Mouse (Mus musculus) CD4-positive, CD25-positive, alpha-beta regulatory T cell (primary cell): ENCODE data around the gene Naif1. TPM values are rescaled to one million over a fixed set of nuclear protein-coding genes. Genes with fewer than 3 reads are reported as not detected.

Experiments
- polyA plus RNA-seq: library from polyadenylated mRNA; unstranded; fragments of 100-300 nt; shearing (Covaris generic); gene quantifications from one replicate; pipeline ENCODE4 v1.2.1, GENCODE M21; 2017

The Naif1 gene
- 8.7 TPM for polyA plus RNA-seq

DNA sequence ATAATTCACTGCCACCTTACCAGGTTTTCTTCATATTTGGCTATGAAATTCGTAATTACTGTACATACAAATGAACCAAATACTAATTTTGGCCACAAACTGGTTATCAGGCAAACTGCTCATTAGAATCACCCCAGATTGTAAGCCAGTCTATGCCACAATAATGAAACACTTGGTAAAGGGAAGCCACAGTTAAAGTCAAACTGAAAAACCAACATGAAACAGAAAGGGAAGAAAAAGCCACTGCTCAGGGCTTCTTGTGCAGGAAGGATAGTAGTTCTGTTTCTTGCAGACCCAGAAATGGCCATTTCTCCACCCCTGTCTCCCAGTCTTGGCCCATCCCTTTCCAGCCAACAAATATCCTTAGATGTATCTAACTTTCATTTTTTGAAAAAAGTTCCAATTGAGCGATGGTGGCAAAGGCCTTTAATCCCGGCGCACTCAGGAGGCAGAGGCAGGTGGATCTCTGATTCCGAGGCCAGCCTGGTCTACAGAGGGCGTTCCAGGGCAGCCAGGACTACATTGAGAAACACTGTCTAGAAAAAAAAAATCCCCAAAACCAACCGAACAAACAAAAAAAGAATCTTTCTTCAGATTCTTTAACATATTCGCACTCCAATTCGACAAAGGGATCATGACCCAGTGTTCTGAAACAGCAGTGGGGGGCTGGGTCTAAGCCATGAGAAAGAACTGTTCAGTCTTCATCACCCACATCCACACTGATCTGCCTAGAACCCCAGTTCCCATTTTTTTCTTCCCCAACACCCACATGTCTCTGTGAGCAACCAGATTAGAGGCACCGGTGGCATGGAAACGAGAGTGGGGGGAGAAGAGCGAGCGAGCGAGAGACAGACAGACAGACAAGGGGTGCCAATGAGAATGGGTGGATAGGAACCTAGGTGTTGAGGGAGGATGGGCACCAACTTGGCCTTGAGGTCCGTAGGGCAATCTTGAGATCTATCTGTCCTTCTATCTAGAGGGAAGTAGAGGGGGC is at the start of gene Naif1:
TSS of gene Naif1 (plus strand) at position 697 of the 994 bp plus-strand sequence.

DNA sequence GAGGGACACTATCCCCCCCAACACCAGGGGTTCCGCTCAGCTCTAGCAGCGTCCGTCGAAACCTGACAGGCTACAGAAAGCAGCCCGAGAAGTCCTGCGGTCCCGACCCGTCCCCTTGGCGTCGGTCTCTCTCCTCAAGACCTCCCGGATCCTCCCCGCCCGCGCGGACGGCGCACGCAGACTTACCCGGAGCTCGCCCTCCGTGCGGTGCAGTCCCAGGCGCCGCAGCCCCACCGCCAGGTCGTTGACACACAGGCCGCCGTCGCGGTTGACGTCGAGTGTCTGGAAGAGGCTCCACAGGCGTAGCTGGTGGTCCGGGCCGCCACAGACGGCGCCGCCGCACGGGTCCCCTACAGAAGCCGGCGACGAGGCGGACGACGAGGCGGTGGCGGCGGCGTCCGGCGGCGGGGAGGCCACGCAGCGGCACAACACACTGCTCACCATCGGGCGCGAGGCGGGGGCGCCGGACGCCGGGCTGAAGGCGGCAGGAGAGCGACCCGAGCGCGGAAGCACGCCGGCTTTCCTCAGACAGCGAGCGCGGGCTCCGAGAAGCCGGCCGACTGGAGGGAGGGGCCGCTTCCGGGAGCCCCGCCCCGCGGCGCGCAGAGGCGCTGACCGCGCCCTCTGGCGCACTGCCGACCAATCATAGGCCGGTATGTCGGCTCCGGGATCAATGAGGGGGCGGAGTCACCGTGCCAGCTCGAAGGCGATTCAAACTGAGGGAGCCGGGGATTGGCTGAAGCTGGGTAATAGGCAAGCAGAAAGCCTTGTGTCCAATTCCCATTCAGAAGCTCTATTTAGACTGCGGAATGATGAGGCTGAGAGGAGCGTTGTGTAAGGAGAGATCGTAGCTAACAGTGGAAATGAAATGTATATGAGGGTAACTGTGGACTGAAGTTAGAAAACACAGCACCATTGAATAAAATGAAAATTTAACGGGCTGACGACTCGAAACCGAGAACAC is 906 bp downstream of the Naif1 start, which contains the start of gene Slc25a25:
TSS of gene Slc25a25 (minus strand) at position 565 of the 964 bp plus-strand sequence.

Other genes with a start within 250 kb of the Naif1 start
- gene Pomt1, start 213.9 kb upstream of the Naif1 start, polyA plus RNA-seq: 8.4 TPM
- 106 TPM for gene Uck1, start 190.3 kb upstream of the Naif1 start, polyA plus RNA-seq
- gene Golga2, start 163.1 kb upstream of the Naif1 start, polyA plus RNA-seq: 36.6 TPM
- 256 TPM for gene Swi5, start 162.4 kb upstream of the Naif1 start, polyA plus RNA-seq
- gene Ciz1, start 98.1 kb upstream of the Naif1 start, polyA plus RNA-seq: 125 TPM
- gene Dnm1, start 97.1 kb upstream of the Naif1 start, polyA plus RNA-seq: not detected
- gene 1110008P14Rik, start 68.5 kb upstream of the Naif1 start, polyA plus RNA-seq: 70.6 TPM
- not detected for gene Lcn2, start 62.2 kb upstream of the Naif1 start, polyA plus RNA-seq
- 23.8 TPM for gene Ptges2, start 54.6 kb upstream of the Naif1 start, polyA plus RNA-seq
- 26.7 TPM for gene Slc25a25, start 988 bp downstream of the Naif1 start, polyA plus RNA-seq
- gene Fam102a, start 84.9 kb downstream of the Naif1 start, polyA plus RNA-seq: 139 TPM
- 139 TPM for gene Dpm2, start 120.4 kb downstream of the Naif1 start, polyA plus RNA-seq
- 0.36 TPM for gene Pip5kl1, start 124.3 kb downstream of the Naif1 start, polyA plus RNA-seq
- gene 9430097D07Rik, start 125.2 kb downstream of the Naif1 start, polyA plus RNA-seq: 0.12 TPM
- gene St6galnac4, start 136.6 kb downstream of the Naif1 start, polyA plus RNA-seq: 43.7 TPM
- 5.1 TPM for gene St6galnac6, start 149.3 kb downstream of the Naif1 start, polyA plus RNA-seq
- not detected for gene Ak1, start 171.3 kb downstream of the Naif1 start, polyA plus RNA-seq
- gene Eng, start 196.1 kb downstream of the Naif1 start, polyA plus RNA-seq: 0.19 TPM